Mouse (Mus musculus): ENCODE results near the gene Pcsk4. TPM values are rescaled to one million over a fixed set of nuclear protein-coding genes. Genes with fewer than 3 reads are reported as not detected.

Pcsk4 gene
- total RNA-seq, 2 experiments from 2014 or later, result 0.98 to 6.7 TPM

DNA sequence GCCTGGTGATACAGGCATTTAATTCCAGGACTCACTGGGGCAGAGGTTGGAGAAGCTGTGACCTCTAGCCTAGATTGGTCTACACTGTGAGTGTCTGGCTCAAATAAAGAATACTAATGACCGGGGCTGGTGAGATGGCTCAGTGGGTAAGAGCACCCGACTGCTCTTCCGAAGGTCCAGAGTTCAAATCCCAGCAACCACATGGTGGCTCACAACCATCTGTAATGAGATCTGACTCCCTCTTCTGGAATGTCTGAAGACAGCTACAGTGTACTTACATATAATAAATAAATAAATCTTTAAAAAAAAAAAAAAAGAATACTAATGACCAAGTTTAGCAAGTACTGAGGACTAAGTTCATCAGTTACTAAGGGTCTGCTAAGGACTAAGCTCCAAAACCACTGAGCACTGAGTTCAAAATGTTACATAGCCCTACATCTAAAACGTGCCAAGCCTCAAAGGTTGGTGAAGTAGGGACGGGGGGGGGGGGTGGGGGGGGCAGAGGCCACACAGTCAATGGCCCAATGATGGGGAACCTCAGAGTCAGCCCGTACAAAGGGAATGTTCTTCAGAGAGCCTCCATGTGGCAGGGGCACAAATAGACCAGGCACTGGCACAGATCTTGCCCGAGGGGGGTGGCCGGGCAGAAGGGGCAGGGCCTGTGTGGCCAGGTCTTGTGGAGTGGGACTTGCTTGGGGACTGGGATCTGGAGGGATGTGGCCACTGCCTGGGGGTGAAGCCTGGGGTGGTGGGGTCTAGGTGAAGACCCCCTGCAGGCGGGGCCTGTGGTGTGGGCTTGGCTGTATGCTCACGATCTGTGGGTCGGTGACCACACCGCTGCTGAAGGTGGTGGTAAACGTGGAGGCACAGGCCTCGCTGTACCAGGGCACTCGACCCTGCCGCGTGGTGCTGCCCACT, 4.9 kb downstream of the Pcsk4 start:
- no peak for ATAC-seq (replicated peaks; ENCODE audit: poor library complexity, severe bottlenecking)

DNA sequence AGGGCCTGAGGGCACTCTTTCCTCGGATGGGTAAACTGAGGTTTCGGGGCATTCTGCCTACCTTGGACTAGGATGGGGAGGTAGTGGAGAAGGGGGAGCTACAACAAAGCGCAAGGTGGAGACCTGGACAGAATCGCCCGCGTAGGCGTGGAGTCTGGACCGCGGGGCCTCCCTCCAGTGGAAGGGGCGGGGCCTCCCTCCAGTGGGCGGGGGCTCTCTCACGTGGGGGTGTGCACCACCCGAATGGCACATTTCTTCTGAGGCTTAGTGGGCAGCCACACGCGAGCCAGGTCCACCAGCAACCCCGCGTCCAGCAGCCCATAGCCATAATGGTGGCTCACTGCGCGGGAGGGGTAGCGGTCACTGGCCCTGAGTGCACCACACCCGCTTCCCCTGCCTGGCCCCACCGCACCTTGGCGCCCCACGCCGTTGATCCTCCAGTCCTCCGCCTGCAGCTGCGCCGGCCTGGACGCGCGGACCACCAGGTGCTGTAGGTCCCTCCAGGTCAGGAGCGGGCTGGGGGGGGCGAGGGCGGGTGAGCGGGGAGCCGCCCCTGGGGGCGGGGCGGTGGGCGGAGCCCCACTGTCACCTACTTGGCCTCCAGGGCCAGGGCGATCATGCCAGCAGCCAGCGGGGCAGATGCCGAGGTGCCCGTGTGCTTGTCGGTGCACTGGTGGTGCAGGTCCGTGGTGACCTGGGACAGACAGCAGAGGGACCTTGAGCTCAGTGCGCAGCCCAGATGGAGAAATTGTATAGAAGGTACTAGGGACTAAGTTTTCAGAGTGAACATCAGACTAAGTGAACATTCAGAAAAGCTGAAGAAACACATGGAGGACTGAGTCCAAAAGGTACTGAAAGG, 5.8 kb downstream of the Pcsk4 start:
- peak; percentile 49 for ATAC-seq (replicated peaks; ENCODE audit: poor library complexity, severe bottlenecking)

DNA sequence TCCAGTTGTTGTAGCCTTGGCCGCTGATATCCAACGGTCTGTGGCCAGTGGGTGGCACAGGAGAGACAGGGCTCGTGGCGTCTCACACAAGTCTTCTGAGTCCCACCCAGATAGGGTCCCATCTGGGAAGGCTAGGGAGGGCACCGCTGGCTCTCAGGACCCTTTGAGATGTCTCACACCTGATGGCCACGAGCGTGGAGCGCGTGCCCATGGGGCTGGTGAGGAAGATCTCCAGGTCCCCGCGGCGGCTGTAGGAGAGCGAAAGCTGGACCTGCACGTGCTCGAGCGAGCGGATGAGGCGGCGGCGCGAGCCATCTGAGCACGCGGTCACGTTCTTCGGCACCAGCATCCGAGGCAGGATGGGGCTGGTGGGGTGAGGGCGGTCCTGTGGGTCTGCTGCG, 6.5 kb downstream of the Pcsk4 start:
- 0 out of 2 replicates have a peak, but pooled peaks have one; percentile 10 for ATAC-seq (replicated peaks; ENCODE audit: poor library complexity, severe bottlenecking)

GRCm38 (mm10) chr10:80321670-80322581, 7.4 kb downstream of the Pcsk4 start:
- no peak for ATAC-seq (replicated peaks; ENCODE audit: poor library complexity, severe bottlenecking)

DNA sequence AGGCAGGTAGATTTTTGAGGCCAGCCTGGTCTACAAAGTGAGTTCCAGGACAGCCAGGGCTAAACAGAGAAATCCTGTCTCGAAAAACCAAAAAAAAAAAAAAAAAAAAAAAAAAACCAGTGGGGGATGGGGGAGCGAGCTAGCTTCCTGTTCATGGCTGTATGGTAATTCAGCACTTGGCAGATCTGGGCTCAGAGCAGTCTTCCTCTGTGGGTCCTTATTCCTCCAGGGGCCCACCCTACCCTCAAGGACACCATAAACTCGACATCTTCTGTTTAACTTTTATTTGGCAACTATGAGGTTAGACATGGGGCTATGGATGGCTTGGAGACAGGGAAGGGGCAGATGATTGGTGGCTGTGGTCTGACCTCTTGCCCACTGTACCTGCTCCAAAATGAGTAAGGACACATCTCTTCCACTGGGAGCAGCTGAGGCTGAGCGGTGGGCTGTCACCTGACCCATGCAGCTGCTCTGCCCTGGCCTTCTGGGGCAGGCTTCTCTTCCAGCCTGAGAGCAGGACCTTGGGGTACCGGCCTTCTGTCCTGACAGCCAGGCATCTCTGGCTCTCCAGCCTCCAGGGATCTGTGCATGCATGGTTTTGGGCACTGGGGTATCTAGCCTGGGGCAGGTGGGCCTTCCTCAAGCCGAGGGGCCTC, 8.2 kb downstream of the Pcsk4 start:
- ATAC-seq (replicated peaks; ENCODE audit: poor library complexity, severe bottlenecking), result no peak

DNA sequence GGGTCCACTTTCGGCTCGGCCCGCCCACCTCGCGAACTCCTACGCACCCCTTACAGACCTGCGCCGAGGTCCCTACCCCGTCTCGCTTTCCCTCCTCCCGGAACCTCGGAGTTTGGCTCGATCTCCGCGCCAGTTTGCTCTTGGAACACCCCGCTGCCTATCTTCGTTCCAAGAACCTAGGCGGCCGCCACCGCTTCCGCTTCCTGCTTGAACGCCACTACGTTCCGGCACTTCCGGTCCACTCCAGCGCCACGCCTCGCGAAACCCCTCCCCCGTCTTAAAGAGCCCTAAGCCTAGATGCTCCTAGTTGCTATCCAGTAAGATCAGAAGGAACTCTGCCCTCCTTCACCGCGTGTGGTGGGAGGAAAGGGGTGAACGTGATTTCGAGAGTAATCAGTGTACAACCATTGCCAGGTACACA, 8.9 kb downstream of the Pcsk4 start, which contains the start of gene 2310011J03Rik:
TSS of gene 2310011J03Rik (minus strand) at position 198 of the 421 bp plus-strand sequence.
- ATAC-seq (replicated peaks; ENCODE audit: poor library complexity, severe bottlenecking), result peak; percentile 60

GRCm38 (mm10) chr10:80317011-80317410, 12.3 kb downstream of the Pcsk4 start:
- ATAC-seq (replicated peaks; ENCODE audit: poor library complexity, severe bottlenecking), result no peak

DNA sequence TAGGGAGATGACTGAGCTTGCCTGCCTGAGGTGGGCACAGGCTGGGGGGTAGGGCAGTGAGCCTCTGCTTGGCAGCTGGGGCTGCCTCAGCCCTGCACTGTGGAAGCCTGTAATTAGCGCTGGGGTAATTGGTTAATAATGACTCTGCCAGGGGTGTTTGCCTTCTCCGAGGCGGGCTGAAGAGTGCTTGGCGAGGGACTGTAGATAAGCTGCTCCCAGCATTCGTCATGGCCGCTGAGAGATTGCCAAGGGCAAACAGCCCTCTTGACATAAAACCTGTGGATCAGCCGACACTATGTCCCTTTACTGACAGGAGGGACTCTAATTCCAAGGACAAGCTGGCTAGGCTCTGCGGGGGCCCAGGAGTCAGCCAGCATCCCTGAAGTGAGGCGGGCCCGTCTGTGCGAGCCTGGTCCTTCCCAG, 12.9 kb downstream of the Pcsk4 start:
- no peak for ATAC-seq (replicated peaks; ENCODE audit: poor library complexity, severe bottlenecking)

DNA sequence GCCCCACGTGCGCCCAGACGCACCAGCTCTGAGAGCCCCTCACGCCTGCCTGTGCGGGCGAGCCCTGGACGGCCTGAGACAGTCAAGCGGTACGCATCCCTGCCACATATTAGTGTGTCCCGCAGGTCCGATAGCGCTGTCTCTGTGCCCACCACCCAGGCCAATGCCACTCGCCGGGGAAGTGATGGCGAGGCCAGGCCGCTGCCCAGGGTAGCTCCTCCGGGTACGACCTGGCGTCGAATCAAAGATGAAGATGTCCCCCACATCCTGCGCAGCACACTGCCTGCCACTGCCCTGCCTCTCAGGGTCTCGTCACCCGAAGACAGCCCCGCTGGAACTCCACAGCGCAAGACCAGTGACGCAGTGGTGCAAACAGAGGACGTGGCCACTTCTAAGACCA, 14.0 kb downstream of the Pcsk4 start:
- no peak for ATAC-seq (replicated peaks; ENCODE audit: poor library complexity, severe bottlenecking)

DNA sequence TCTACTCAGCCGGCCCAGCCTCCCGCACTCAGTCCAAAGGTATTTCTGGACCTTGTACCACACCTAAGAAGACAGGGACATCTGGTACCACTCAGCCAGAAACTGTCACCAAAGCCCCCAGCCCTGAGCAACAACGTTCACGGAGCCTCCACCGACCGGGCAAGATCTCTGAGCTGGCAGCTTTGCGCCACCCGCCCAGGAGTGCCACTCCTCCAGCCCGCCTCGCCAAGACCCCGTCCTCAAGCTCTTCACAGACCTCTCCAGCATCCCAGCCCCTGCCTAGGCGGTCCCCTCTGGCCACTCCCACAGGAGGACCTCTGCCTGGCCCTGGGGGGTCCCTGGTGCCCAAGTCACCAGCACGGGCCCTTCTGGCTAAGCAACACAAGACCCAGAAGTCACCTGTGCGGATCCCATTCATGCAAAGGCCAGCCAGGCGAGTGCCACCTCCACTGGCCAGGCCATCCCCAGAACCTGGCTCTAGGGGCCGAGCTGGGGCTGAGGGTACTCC, 14.8 kb downstream of the Pcsk4 start:
- no peak for ATAC-seq (replicated peaks; ENCODE audit: poor library complexity, severe bottlenecking)

DNA sequence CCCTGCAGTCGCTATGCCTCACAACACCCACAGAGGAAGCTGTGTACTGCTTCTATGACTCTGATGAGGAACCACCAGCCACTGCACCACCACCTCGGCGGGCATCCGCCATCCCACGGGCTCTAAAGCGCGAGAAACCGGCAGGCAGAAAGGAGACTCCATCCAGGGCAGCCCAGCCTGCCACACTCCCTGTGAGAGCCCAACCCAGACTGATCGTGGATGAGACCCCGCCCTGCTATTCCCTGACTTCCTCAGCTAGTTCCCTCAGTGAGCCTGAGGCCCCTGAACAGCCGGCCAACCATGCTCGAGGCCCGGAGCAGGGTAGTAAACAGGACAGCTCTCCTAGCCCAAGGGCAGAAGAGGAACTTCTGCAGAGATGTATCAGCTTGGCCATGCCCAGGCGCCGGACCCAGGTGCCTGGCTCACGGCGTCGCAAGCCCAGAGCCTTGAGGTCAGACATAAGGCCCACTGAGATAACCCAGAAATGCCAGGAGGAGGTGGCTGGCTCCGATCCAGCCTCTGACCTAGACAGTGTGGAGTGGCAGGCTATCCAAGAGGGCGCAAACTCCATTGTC, 15.6 kb downstream of the Pcsk4 start:
- peak; percentile 58 for ATAC-seq (replicated peaks; ENCODE audit: poor library complexity, severe bottlenecking)

- no peak for ATAC-seq (replicated peaks; ENCODE audit: poor library complexity, severe bottlenecking)
Measured at GRCm38 (mm10) chr10:80312586-80313504, 16.5 kb downstream of the Pcsk4 start.

- no peak for ATAC-seq (replicated peaks; ENCODE audit: poor library complexity, severe bottlenecking)
Measured at GRCm38 (mm10) chr10:80311560-80311959, 17.7 kb downstream of the Pcsk4 start.

DNA sequence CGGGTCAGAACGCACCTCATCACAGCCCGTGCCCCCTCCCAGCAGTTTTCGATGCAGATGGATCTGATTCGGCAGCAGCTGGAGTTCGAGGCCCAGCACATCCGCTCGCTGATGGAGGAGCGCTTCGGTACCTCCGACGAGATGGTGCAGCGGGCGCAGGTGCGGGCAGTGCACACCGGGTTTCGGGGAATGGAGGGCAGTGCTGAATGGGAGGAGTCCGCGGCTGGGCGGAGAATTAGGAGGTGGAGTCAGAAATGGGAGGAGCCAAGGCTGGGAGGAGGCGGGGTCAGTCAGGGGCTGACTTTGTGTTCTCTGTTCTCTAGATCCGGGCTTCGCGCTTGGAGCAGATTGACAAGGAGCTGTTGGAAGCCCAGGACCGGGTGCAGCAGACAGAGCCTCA, 24.4 kb downstream of the Pcsk4 start:
- ATAC-seq (replicated peaks; ENCODE audit: poor library complexity, severe bottlenecking), result peak; percentile 83

DNA sequence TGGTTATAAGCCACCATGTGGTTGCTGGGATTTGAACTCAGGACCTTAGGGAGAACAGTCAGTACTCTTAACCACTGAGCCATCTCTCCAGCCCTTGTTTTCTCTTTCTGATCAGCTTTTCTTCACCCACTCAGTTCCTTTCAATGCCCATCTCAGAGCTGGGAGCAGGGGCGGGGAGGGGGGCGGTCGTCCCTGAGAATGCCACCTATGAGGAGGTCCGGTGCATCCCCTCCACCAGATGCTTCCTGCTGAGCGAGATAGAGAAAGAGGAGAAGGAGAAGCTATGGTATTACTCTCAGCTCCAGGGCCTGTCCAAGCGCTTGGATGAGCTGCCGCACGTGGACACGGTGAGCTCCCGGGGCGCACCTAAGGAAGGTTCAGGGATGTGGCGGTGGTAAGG, 24.8 kb downstream of the Pcsk4 start:
- ATAC-seq (replicated peaks; ENCODE audit: poor library complexity, severe bottlenecking), result peak; percentile 25

DNA sequence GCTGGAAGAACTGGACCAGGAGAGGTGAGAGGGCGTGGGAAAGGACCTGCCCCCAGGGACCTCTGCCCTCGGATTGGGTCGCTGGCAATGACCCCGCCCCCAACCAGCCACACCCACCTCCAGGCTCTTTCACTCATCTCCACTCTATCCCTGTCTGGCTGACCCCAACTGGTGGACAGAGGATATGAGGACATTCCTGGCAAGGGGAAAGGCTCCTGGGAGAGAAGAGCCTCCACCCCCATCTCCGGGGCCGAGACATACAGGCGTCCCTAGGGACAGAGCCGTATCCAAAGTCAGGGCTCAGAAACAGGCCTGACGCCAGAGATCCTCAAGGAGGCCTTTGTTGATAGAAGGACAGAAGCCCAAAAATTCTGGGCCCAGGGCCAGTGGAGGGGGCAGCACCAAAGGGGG, 26.8 kb downstream of the Pcsk4 start:
- no peak for ATAC-seq (replicated peaks; ENCODE audit: poor library complexity, severe bottlenecking)

DNA sequence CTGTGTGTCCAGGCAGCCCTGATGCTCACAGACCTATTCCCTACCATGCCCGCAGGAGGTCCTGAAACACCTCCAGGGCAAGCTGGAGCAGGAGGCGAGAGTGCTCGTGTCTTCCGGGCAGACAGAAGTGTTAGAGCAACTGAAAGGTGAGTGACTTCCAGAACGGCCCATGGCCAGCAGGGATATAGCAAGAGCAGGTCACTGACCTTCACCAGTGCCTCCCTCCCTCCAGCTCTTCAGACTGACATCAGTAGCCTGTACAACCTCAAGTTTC, 27.3 kb downstream of the Pcsk4 start:
- no peak for ATAC-seq (replicated peaks; ENCODE audit: poor library complexity, severe bottlenecking)

Data from granulocyte monocyte progenitor cell, adult 5-6 weeks (primary cell).